Mouse (Mus musculus) heart, postnatal 0 days (tissue): ENCODE measurements around the gene C1rl.
"Not testable (repeated sequence)": the region's sequence is repeated elsewhere in the genome, so short reads cannot be mapped to it uniquely, and the experiment has no call there.

Source experiments
- CTCF ChIP-seq: IDR thresholded peaks from 2 replicates; pipeline ENCODE4 v1.5.1; 2016; ENCODE audit warnings: antibody characterized with exemption, control low read depth, low read depth
- EP300 ChIP-seq: IDR thresholded peaks from 2 replicates; pipeline ENCODE4 v1.6.1; 2016; ENCODE audit warnings: antibody characterized with exemption, low read depth

DNA sequence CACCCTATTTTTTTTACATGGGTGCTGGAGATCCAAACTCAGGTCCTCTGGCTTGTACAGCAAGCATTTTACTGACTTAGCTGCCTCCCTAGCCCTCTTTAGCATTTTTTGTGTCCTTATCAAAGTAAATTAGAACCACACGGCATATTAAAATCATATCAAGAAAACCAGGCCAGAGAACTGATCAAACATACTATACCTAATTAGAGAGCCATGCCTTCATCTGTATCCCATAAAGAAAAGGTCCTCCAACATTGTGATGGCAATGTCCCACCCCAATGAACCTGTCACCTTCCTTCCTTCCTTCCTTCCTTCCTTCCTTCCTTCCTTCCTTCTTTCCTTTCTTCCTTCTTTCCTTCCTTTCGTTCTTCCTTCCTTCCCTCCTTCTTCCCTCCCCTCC, 63.0 kb downstream of the C1rl start:
- not testable (repeated sequence) for TF ChIP-seq CTCF, EP300
